Mouse (Mus musculus) limb, embryonic 15.5 days (tissue): ENCODE results near the gene Olfr381. TPM values are rescaled to one million over a fixed set of nuclear protein-coding genes. Genes with fewer than 3 reads are reported as not detected.
"Not testable (repeated sequence)": the region's sequence is repeated elsewhere in the genome, so short reads cannot be mapped to it uniquely, and the experiment has no call there.

ENCODE experiments used
- ATAC-seq: fragments of 200-750 bp; cut with Nextera tagmentation; 2 replicates; pipeline ENCODE4 v1.8.0; 2017; ENCODE audit warnings: low read depth, moderate TSS enrichment; ENCODE audit not compliant: insufficient number of reproducible peaks, low FRiP score, low TSS enrichment
- H3K27ac ChIP-seq: fragments of 300-500 bp; sonication (generic); 2 replicates; pipeline ENCODE4 v1.5.1; 2015; ENCODE audit warnings: moderate library complexity, mild to moderate bottlenecking, inconsistent platforms
- H3K27me3 ChIP-seq: fragments of 300-500 bp; sonication (generic); 2 replicates; pipeline ENCODE4 v1.6.1; 2015; ENCODE audit warnings: inconsistent platforms
- H3K36me3 ChIP-seq: fragments of 300-500 bp; sonication (generic); 2 replicates; pipeline ENCODE4 v1.6.1; 2015; ENCODE audit warnings: inconsistent platforms
- H3K4me1 ChIP-seq: fragments of 300-500 bp; sonication (generic); 2 replicates; pipeline ENCODE4 v1.6.1; 2015; ENCODE audit warnings: inconsistent platforms
- H3K4me2 ChIP-seq: fragments of 300-500 bp; sonication (generic); 2 replicates; pipeline ENCODE4 v1.6.1; 2015; ENCODE audit warnings: mild to moderate bottlenecking, inconsistent platforms
- H3K4me3 ChIP-seq: fragments of 300-500 bp; sonication (generic); 2 replicates; pipeline ENCODE4 v1.5.1; 2015; ENCODE audit warnings: mild to moderate bottlenecking, inconsistent platforms
- H3K9ac ChIP-seq: fragments of 300-500 bp; sonication (generic); 2 replicates; pipeline ENCODE4 v1.6.1; 2015; ENCODE audit warnings: inconsistent platforms
- H3K9me3 ChIP-seq: fragments of 300-500 bp; sonication (generic); 2 replicates; pipeline ENCODE4 v1.6.1; 2016; ENCODE audit warnings: inconsistent platforms
- WGBS: fragments of 180-500 bp; shearing (Covaris S2); methylation state at CpG from one replicate; pipeline ENCODE4 v1.1.7; 2015; 5-methylcytosine and 5-hydroxymethylcytosine counted together
- polyA plus RNA-seq: library from polyadenylated mRNA; unstranded; fragments of >200 nt; fragmentation: Nextera tagmentation; extraction: Ambion mirVana; gene quantifications from 2 replicates; pipeline ENCODE4 v1.2.1, GENCODE M21; 2015

Gene Olfr381
- polyA plus RNA-seq: not detected in 2 replicates

- Histone ChIP-seq H3K4me2 (no peak within 1 kb of the TSS), H3K27ac (no peak within 1 kb of the TSS), H3K27me3 (no peaks in the 10 kb centered on the region), H3K4me1 (no peaks in the 10 kb centered on the region), H3K9me3 (no peaks in the 10 kb centered on the region), H3K36me3 (no peaks in the 10 kb centered on the region), H3K9ac (no peak within 1 kb of the TSS), H3K4me3 (no peak within 1 kb of the TSS)
- ATAC-seq: no peak
Observed at GRCm38 (mm10) chr11:73491503-73491902, at the start of gene Olfr381. TSS of gene Olfr381 (minus strand) at chr11:73491603.

GRCm38 (mm10) chr11:73528971-73529370, 37.6 kb upstream of the Olfr381 start:
- ATAC-seq, H3K4me3 ChIP-seq, H3K36me3 ChIP-seq, H3K4me1 ChIP-seq, H3K27ac ChIP-seq, H3K4me2 ChIP-seq, H3K9me3 ChIP-seq, H3K27me3 ChIP-seq, H3K9ac ChIP-seq: not testable (repeated sequence)
- WGBS: 81% methylated on average over 1 of the region's 1 CpGs

- H3K4me3 ChIP-seq: no peak within 1 kb of the TSS
Observed at GRCm38 (mm10) chr11:73517097-73517496, 25.7 kb upstream of the Olfr381 start, which contains the start of gene Olfr382. TSS of gene Olfr382 (minus strand) at chr11:73517197.

GRCm38 (mm10) chr11:73457408-73457807, 34.0 kb downstream of the Olfr381 start, which contains the start of gene Olfr380:
TSS of gene Olfr380 (minus strand) at chr11:73457508.
- no peak within 1 kb of the TSS for H3K9ac ChIP-seq
- H3K4me3 ChIP-seq: no peak within 1 kb of the TSS
- H3K27me3 ChIP-seq: no peaks in the 10 kb centered on the region
- WGBS: 89% methylated on average over 1 of the region's 1 CpGs
- no peak within 1 kb of the TSS for H3K4me2 ChIP-seq
- no peaks in the 10 kb centered on the region for H3K4me1 ChIP-seq
- no peak within 1 kb of the TSS for H3K27ac ChIP-seq
- no peaks in the 10 kb centered on the region for H3K36me3 ChIP-seq
- no peaks in the 10 kb centered on the region; the same call in 1 of the 2 replicates for H3K9me3 ChIP-seq
- no peak for ATAC-seq

More at GRCm38 (mm10) chr11:73517097-73517496, 25.7 kb upstream of the Olfr381 start, which contains the start of gene Olfr382:
- Histone ChIP-seq H3K4me1 (no peaks in the 10 kb centered on the region), H3K9ac (no peak within 1 kb of the TSS), H3K4me2 (no peak within 1 kb of the TSS), H3K27ac (no peak within 1 kb of the TSS), H3K36me3 (no peaks in the 10 kb centered on the region), H3K27me3 (no peaks in the 10 kb centered on the region), H3K9me3 (no peaks in the 10 kb centered on the region)
- ATAC-seq: no peak

Other genes with a start within 250 kb of the Olfr381 start
- 0.88 and 0.92 TPM in 2 replicates for gene Trpv3, start 224.2 kb downstream of the Olfr381 start, polyA plus RNA-seq
- gene Aspa, start 162.0 kb downstream of the Olfr381 start, polyA plus RNA-seq: 0.74 and 2.0 TPM in 2 replicates
- gene Gm49340, start 161.9 kb downstream of the Olfr381 start, polyA plus RNA-seq: not detected in 2 replicates
- not detected in 2 replicates for gene Spata22, start 161.9 kb downstream of the Olfr381 start, polyA plus RNA-seq
- not detected in 2 replicates for gene Olfr20, start 140.8 kb downstream of the Olfr381 start, polyA plus RNA-seq
- gene Olfr376, start 120.4 kb downstream of the Olfr381 start, polyA plus RNA-seq: not detected in 2 replicates
- gene Olfr1, start 92.0 kb downstream of the Olfr381 start, polyA plus RNA-seq: not detected in 2 replicates
- gene Olfr378, start 63.1 kb downstream of the Olfr381 start, polyA plus RNA-seq: not detected in 2 replicates
- gene Olfr380, start 34.1 kb downstream of the Olfr381 start, polyA plus RNA-seq: not detected in 2 replicates
- gene Olfr382, start 25.6 kb upstream of the Olfr381 start, polyA plus RNA-seq: not detected in 2 replicates
- gene Olfr385, start 101.4 kb upstream of the Olfr381 start, polyA plus RNA-seq: not detected in 2 replicates
- not detected in 2 replicates for gene Olfr384, start 107.0 kb upstream of the Olfr381 start, polyA plus RNA-seq
- not detected in 2 replicates for gene Zfp735, start 197.2 kb upstream of the Olfr381 start, polyA plus RNA-seq